Mouse (Mus musculus): ENCODE measurements around the gene Scap. TPM values are rescaled to one million over a fixed set of nuclear protein-coding genes. Genes with fewer than 3 reads are reported as not detected.

The Scap gene
- polyA plus RNA-seq, 1 experiment from 2014 or later: 42.8 TPM

DNA sequence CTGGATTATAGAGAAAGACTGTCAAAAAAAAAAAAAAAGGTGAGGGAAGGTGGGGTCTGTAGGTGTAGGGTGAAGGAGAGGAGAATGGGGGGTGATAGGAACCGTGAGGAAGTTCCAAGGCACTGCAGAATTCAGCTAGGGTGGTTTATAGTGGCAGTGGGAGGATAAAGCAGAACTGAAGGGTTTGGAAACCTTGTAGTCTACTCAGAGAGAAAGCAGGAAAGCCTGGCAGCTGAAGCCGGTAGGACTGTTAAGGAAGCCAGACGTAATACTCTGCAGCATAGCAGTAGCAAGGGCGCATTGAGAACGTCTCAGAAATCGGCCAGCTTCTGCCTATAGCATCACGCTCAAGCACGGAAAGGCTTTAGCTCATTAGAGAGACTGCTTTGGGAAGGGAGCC, 8.9 kb downstream of the Scap start:
- no peaks in the 10 kb centered on the region for H3K36me3 ChIP-seq (ENCODE audit: control insufficient read depth, insufficient read depth, low read length)
- H3K4me1 ChIP-seq (replicated peaks; ENCODE audit: control insufficient read depth, insufficient read depth, low read length): no peaks in the 10 kb centered on the region
- DNase-seq (ENCODE audit: low spot score) (no peak), ATAC-seq (replicated peaks; ENCODE audit: low FRiP score) (no peak)
- H3K4me2 ChIP-seq (ENCODE audit: low read depth, low read length, severe bottlenecking): no peak overlapping the region
- H3K27ac ChIP-seq (ENCODE audit: low read depth, low read length): no peak overlapping the region
- no peak overlapping the region for H3K4me3 ChIP-seq (ENCODE audit: low read depth, low read length)
- no peaks in the 10 kb centered on the region for H3K27me3 ChIP-seq (ENCODE audit: control insufficient read depth, insufficient read depth, low read length)
- H3K9me3 ChIP-seq (ENCODE audit: control insufficient read depth, low read length): no peaks in the 10 kb centered on the region
- WGBS: 85% methylated on average over 8 of the region's 8 CpGs
- no peak overlapping the region for H3K9ac ChIP-seq (ENCODE audit: low read length)

GRCm38 (mm10) chr9:110343805-110344204, 10.7 kb downstream of the Scap start:
- whole genome bisulfite sequencing: 71% methylated on average over 6 of the region's 6 CpGs
- Histone ChIP-seq H3K4me2 (ENCODE audit: low read depth, low read length, severe bottlenecking) (no peak overlapping the region), H3K27me3 (ENCODE audit: control insufficient read depth, insufficient read depth, low read length) (no peaks in the 10 kb centered on the region), H3K4me3 (ENCODE audit: low read depth, low read length) (no peak overlapping the region), H3K4me1 (replicated peaks; ENCODE audit: control insufficient read depth, insufficient read depth, low read length) (no peaks in the 10 kb centered on the region), H3K27ac (ENCODE audit: low read depth, low read length) (no peak overlapping the region), H3K9me3 (ENCODE audit: control insufficient read depth, low read length) (no peaks in the 10 kb centered on the region), H3K9ac (ENCODE audit: low read length) (no peak overlapping the region), H3K36me3 (ENCODE audit: control insufficient read depth, insufficient read depth, low read length) (no peaks in the 10 kb centered on the region)
- ATAC-seq (replicated peaks; ENCODE audit: low FRiP score): no peak
- DNase-seq (ENCODE audit: low spot score): no peak

DNA sequence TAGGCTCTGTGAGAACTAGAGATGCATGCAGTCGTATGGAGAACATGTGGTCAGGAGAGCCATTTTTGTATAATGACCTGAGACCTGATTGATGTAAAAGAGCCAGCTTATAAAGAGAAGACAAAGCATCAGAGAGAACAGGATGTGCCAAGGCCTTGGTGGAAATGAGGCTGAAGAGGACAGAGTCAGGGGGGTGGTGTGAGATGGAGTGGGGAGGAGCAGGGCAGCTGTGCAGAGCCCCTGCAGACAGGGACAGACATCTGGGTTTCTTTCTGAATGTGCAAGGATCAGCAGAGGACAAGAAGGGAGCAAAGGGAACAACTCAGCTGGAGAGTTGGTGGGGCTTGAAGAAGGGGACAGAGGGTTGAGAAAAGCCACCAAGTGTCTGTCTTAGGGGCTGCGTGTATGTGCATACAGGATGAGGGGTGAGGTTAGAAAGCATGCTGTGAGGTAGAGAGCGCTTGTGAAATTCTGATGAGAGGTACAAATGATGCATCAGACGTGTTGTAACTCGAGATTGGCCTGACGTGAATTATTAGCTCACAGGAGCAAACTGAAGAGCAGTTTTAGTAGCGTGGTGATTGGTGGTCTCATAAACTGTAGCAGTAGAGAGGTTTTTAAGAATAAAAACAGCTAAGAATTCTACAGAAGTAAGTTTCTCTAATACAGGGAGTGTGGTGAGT, 12.1 kb downstream of the Scap start:
- Histone ChIP-seq H3K4me2 (ENCODE audit: low read depth, low read length, severe bottlenecking) (no peak overlapping the region), H3K27ac (ENCODE audit: low read depth, low read length) (no peak overlapping the region), H3K4me3 (ENCODE audit: low read depth, low read length) (no peak overlapping the region), H3K9ac (ENCODE audit: low read length) (no peak overlapping the region), H3K4me1 (replicated peaks; ENCODE audit: control insufficient read depth, insufficient read depth, low read length) (no peaks in the 10 kb centered on the region), H3K27me3 (ENCODE audit: control insufficient read depth, insufficient read depth, low read length) (no peaks in the 10 kb centered on the region), H3K36me3 (ENCODE audit: control insufficient read depth, insufficient read depth, low read length) (no peaks in the 10 kb centered on the region), H3K9me3 (ENCODE audit: control insufficient read depth, low read length) (no peaks in the 10 kb centered on the region)
- ATAC-seq (replicated peaks; ENCODE audit: low FRiP score) (no peak), DNase-seq (ENCODE audit: low spot score) (no peak)
- 84% methylated on average over 7 of the region's 7 CpGs for WGBS

DNA sequence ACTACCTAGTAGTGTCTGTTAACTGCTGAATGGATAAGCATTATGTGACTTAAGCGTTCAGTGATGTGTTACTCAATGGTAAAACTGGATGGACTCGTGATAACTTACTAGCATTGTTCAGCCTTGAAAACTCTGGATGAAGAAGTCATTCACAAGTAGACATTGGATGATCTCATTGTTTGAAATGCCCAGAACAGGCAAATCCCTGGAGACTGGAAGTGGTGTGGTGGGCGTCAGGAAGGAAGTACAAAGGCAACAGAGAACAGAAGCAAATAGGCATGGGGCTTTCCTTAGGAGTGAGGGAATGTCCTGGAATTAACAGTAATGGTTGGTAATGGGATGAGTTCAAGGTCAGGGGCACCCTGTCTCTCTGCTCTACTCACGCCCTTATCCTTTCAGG, 15.8 kb downstream of the Scap start:
- no peaks in the 10 kb centered on the region for H3K27me3 ChIP-seq (ENCODE audit: control insufficient read depth, insufficient read depth, low read length)
- DNase-seq (ENCODE audit: low spot score) (no peak), ATAC-seq (replicated peaks; ENCODE audit: low FRiP score) (no peak)
- H3K36me3 ChIP-seq (ENCODE audit: control insufficient read depth, insufficient read depth, low read length): no peaks in the 10 kb centered on the region
- H3K27ac ChIP-seq (ENCODE audit: low read depth, low read length): no peak overlapping the region
- WGBS: 87% methylated on average over 4 of the region's 4 CpGs
- no peak overlapping the region for H3K4me2 ChIP-seq (ENCODE audit: low read depth, low read length, severe bottlenecking)
- no peak overlapping the region for H3K9ac ChIP-seq (ENCODE audit: low read length)
- H3K4me3 ChIP-seq (ENCODE audit: low read depth, low read length): no peak overlapping the region
- H3K4me1 ChIP-seq (replicated peaks; ENCODE audit: control insufficient read depth, insufficient read depth, low read length): no peaks in the 10 kb centered on the region
- H3K9me3 ChIP-seq (ENCODE audit: control insufficient read depth, low read length): no peaks in the 10 kb centered on the region

GRCm38 (mm10) chr9:110350188-110350587, 17.1 kb downstream of the Scap start:
- ATAC-seq (replicated peaks; ENCODE audit: low FRiP score) (no peak), DNase-seq (ENCODE audit: low spot score) (no peak)
- Histone ChIP-seq H3K4me2 (ENCODE audit: low read depth, low read length, severe bottlenecking) (no peak overlapping the region), H3K9ac (ENCODE audit: low read length) (no peak overlapping the region), H3K4me1 (replicated peaks; ENCODE audit: control insufficient read depth, insufficient read depth, low read length) (no peaks in the 10 kb centered on the region), H3K27ac (ENCODE audit: low read depth, low read length) (no peak overlapping the region), H3K9me3 (ENCODE audit: control insufficient read depth, low read length) (no peaks in the 10 kb centered on the region), H3K27me3 (ENCODE audit: control insufficient read depth, insufficient read depth, low read length) (no peaks in the 10 kb centered on the region), H3K36me3 (ENCODE audit: control insufficient read depth, insufficient read depth, low read length) (no peaks in the 10 kb centered on the region), H3K4me3 (ENCODE audit: low read depth, low read length) (no peak overlapping the region)
- WGBS: 86% methylated on average over 5 of the region's 5 CpGs

DNA sequence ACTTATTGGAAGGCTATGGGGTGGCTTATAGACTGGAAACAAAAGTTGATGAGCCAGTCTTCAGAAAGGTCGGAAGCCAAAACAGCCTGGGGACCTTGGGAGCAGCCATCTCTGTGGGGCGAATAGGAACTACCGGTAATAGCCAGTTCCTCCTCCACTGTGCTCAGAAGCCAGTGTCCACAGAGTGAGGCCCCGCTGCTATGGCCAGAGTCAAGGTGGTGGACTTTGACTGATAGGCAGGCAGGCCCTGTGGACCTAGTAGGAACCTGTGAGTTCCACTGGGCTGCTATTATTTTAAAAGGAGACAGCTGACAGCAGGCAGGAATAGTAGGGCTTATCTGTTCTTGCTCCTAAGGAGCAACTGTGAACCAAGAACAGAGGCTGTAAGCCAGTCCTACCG, 17.5 kb downstream of the Scap start:
- H3K4me2 ChIP-seq (ENCODE audit: low read depth, low read length, severe bottlenecking): no peak overlapping the region
- ATAC-seq (replicated peaks; ENCODE audit: low FRiP score) (no peak), DNase-seq (ENCODE audit: low spot score) (no peak)
- WGBS: 92% methylated on average over 5 of the region's 5 CpGs
- H3K27me3 ChIP-seq (ENCODE audit: control insufficient read depth, insufficient read depth, low read length): no peaks in the 10 kb centered on the region
- H3K9ac ChIP-seq (ENCODE audit: low read length): no peak overlapping the region
- H3K4me1 ChIP-seq (replicated peaks; ENCODE audit: control insufficient read depth, insufficient read depth, low read length): no peaks in the 10 kb centered on the region
- no peaks in the 10 kb centered on the region for H3K36me3 ChIP-seq (ENCODE audit: control insufficient read depth, insufficient read depth, low read length)
- H3K9me3 ChIP-seq (ENCODE audit: control insufficient read depth, low read length): no peaks in the 10 kb centered on the region
- no peak overlapping the region for H3K4me3 ChIP-seq (ENCODE audit: low read depth, low read length)
- H3K27ac ChIP-seq (ENCODE audit: low read depth, low read length): no peak overlapping the region

GRCm38 (mm10) chr9:110351350-110351749, 18.3 kb downstream of the Scap start:
- Histone ChIP-seq H3K36me3 (ENCODE audit: control insufficient read depth, insufficient read depth, low read length) (no peaks in the 10 kb centered on the region), H3K9me3 (ENCODE audit: control insufficient read depth, low read length) (no peaks in the 10 kb centered on the region), H3K27me3 (ENCODE audit: control insufficient read depth, insufficient read depth, low read length) (no peaks in the 10 kb centered on the region), H3K9ac (ENCODE audit: low read length) (no peak overlapping the region), H3K4me3 (ENCODE audit: low read depth, low read length) (no peak overlapping the region), H3K4me1 (replicated peaks; ENCODE audit: control insufficient read depth, insufficient read depth, low read length) (no peaks in the 10 kb centered on the region), H3K27ac (ENCODE audit: low read depth, low read length) (no peak overlapping the region), H3K4me2 (ENCODE audit: low read depth, low read length, severe bottlenecking) (no peak overlapping the region)
- WGBS: 83% methylated on average over 2 of the region's 2 CpGs
- no peak for DNase-seq (ENCODE audit: low spot score)
- no peak for ATAC-seq (replicated peaks; ENCODE audit: low FRiP score)

DNA sequence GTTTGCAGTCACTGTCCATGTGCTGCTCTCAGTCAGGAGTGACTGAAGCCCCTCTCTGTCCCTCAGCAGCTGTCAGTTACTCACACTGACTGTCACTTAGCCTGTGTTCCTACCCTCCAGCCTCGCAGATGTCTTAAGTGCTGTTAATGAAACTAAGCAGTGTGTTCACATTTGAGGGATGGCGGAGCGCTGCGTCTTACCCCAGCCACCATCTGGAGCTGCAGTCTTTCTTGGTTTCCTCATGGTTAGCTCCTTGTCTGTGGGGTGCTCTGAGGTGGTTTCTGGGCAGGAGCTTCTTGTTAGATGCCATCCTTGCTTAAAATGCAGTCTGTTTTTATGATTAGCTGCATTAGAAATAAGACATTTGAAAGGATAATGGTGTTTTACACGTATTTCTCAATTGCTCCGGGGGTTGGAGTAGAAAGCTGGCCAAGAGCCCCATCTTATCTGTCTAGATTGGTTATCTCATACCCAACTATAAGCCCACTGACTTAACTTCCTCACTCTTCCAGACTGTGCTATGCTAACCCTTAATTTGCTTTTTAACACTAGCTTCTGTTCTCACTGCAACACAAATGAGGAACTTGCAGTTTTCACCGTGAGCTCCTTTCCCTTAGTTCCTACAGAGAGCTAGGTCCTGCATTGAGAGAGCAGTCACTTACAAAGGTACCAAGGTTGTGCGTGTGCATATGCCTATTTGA, 19.0 kb downstream of the Scap start:
- no peak for ATAC-seq (replicated peaks; ENCODE audit: low FRiP score)
- WGBS: 91% methylated on average over 8 of the region's 8 CpGs
- DNase-seq (ENCODE audit: low spot score): no peak

GRCm38 (mm10) chr9:110358341-110358740, 25.3 kb downstream of the Scap start:
- no peak overlapping the region for H3K4me3 ChIP-seq (ENCODE audit: low read depth, low read length)
- H3K36me3 ChIP-seq (ENCODE audit: control insufficient read depth, insufficient read depth, low read length): no peaks in the 10 kb centered on the region
- H3K27me3 ChIP-seq (ENCODE audit: control insufficient read depth, insufficient read depth, low read length): no peaks in the 10 kb centered on the region
- H3K27ac ChIP-seq (ENCODE audit: low read depth, low read length): no peak overlapping the region
- WGBS: 96% methylated on average over 2 of the region's 2 CpGs
- H3K4me2 ChIP-seq (ENCODE audit: low read depth, low read length, severe bottlenecking): no peak overlapping the region
- ATAC-seq (replicated peaks; ENCODE audit: low FRiP score) (no peak), DNase-seq (ENCODE audit: low spot score) (no peak)
- H3K9me3 ChIP-seq (ENCODE audit: control insufficient read depth, low read length): no peaks in the 10 kb centered on the region
- no peaks in the 10 kb centered on the region for H3K4me1 ChIP-seq (replicated peaks; ENCODE audit: control insufficient read depth, insufficient read depth, low read length)
- H3K9ac ChIP-seq (ENCODE audit: low read length): no peak overlapping the region

More for the DNA sequence above, 19.0 kb downstream of the Scap start:
- Histone ChIP-seq H3K9ac (ENCODE audit: low read length) (no peak overlapping the region), H3K36me3 (ENCODE audit: control insufficient read depth, insufficient read depth, low read length) (no peaks in the 10 kb centered on the region), H3K9me3 (ENCODE audit: control insufficient read depth, low read length) (no peaks in the 10 kb centered on the region), H3K27ac (ENCODE audit: low read depth, low read length) (no peak overlapping the region), H3K4me1 (replicated peaks; ENCODE audit: control insufficient read depth, insufficient read depth, low read length) (no peaks in the 10 kb centered on the region), H3K4me2 (ENCODE audit: low read depth, low read length, severe bottlenecking) (no peak overlapping the region), H3K4me3 (ENCODE audit: low read depth, low read length) (no peak overlapping the region), H3K27me3 (ENCODE audit: control insufficient read depth, insufficient read depth, low read length) (no peaks in the 10 kb centered on the region)

Measured in forebrain, embryonic 11.5 days (tissue).